Mouse (Mus musculus) mesoderm, embryonic 11.5 days (tissue): ENCODE measurements around the gene Mst1.

ENCODE experiments used
- DNase-seq: peaks from one replicate; pipeline ENCODE4 v3.0.0-alpha.2; 2012; ENCODE audit warnings: low read depth, low spot score

The Mst1 gene

DNA sequence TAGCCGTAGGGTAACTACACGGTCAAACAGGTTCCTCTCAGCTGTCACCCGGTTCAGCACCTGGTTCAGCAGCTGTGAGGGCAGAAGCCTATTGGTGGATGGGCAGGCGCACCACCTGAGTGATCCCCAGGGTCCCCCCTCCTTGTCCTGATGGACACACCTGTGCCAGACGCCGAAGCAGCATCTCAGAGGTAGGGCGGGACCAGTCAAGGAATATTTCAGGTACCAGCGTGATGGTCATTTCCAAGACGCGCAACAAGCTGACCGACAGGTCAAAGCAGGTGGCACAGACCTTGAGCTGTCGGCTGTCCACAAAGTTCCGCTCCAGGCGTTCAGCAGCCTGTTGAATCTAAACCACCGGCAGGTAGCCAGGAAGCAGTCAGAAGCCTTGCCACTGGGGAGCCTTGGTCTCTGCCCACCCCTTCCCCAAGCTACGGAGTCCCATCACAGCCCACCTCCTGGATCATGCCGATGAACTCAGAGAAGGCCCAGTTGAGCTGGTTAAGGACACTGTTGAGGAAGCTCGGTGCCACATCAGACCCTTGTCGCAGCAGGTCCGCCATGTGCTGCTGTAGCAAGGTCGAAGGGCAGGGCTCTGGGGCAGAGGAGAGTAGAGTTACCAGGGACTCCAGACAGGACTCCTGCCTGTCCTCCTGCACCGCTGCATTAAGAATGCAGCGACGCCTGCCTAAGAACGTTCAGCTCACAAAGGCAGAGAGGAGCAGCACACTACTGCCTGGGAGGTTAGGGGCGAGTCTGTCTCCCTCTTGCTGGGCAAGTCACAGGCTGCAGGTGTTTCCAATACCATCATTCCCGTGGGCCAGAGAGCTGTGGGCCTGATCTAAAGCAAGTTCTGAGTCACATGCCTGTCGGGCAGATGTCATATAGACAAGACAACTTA lies 23.6 kb upstream of the Mst1 start:
- DNase-seq: no peak

DNA sequence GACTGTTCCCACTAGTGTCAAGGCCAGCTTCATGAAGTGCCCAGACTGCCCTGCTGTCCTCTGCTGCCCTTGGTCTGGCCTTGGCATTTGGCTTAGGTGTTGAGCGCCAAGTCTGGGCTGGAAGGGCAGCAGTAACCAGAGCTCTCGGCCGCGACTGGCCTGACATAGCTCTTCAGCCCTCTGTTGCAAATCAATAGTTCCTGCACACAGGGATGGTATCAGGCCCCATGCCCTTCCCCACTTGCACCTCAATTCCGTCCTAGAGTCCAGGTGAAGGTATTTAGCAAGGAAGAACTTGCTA lies 23.0 kb upstream of the Mst1 start:
- DNase-seq: no peak

DNA sequence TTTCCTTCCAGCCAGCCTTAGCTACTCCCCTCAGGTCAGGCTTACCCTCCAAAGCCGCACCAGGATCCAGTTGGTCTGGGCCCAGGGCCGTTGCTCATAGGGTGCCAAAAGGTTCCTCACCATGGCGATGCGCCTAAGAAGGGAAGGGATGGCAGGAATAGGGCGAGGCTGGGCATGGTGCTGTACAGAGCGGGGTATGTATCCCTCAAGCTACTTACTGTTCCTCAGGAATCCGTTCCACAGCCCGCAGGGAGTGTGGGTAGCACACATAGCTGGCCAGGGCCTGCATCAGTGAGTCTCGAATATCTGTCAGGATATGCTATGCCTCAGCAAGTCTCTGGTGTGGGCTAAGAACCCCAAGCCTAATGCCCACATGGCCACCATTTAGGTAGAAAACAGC lies 21.9 kb upstream of the Mst1 start:
- DNase-seq: no peak

DNA sequence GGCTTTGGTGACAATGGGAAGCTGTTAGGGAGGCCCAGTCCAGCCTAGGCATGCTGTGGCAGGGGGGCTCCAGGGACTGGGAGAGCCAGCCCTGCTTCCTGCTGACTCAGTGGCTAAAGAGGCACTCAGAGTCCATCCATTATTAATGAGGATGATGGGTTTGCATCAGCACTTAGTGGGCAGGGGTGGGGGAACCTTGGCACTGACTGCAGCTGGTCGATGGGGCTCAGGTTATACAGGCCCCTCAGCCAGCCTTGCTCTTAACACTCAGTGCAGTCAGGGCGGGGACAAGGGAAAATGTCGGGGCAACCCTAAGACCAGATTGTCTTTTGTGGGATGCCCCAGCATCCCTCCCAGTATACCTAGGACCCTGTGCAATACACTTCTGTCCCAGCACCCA lies 18.1 kb upstream of the Mst1 start:
- no peak for DNase-seq

DNA sequence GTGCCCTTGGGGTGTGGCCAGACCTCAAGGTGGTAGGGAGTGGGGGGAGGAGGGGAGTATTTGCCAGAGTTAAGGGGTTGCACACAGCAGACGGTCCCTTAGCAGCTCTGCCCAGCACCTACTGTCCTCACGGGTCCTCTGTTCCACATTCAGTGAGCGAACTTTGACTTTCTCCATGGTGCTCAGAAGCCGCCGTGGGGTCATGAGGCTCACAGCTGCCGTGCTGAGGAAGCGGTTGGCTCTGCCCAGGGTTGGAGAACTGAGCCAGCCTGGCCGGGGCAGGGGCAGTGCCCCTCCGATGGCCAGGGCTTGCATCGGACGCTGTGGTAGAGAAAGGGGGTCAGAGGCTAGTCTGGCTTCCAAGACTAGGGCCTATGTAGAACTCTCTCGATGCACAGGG lies 16.9 kb upstream of the Mst1 start:
- no peak for DNase-seq

DNA sequence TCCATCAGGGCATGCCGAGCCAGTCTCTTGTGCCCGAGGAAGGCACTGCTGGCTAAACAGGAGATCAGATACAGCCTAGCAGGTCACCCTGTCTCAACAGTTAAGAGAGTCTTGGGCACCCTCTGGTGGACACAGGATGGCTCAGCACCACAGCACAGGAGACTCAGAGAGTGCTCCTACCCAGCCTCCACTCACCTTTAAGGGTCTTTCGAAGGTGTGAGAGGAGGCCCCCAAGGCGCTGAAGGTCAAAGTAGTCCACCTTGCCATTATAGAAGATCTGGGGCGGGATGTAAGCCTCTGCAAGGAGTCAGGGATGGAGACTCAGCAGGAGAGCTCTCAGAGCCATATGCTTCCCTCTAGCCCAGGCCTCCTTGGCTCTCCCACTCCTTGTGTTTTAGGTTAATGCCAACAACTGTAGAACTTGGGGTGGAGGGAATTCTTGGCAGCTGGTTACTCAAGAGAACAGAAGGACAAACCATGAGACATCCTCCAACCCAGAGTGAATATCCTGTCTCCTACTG lies 14.7 kb upstream of the Mst1 start:
- peak; percentile 53 for DNase-seq

DNA sequence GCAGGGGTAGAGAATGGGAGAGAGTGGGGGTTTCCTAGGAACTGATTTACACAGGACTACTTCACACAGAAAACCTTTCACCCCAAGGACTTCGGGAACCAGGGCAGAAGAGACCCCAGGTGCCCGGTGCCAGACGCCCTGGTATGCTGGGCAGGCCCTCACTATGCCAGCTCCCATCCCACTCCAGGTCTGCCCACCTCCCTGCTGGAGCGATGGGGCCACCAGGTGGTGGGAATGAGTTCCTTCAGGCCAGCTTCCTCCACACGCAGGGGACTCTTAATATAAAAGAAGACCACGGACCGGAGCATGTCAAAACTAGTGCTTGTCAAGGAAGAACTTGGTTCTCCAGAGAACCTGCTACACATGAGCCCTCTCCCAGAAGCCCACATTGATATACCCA lies 13.0 kb upstream of the Mst1 start:
- DNase-seq: no peak

DNA sequence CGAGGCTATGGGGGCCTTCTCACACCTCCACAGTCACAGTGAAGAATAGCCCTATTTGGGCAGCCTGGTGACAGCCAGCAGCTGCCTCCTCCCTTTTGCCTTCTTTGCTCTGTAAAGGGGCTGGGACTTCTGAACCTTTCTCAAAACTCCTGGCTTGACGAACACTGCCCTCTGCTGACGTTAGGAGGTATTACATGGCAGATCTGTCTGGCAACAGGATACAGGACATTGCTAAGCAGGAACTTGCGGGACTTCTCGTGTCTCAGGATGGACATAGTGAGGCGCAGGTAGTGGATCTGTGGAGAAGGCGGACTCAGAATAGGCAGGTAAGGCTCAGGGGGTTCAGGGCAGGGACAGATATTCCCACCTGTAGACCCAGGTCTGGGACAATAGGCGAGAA lies 12.3 kb upstream of the Mst1 start:
- DNase-seq: peak; percentile 91

DNA sequence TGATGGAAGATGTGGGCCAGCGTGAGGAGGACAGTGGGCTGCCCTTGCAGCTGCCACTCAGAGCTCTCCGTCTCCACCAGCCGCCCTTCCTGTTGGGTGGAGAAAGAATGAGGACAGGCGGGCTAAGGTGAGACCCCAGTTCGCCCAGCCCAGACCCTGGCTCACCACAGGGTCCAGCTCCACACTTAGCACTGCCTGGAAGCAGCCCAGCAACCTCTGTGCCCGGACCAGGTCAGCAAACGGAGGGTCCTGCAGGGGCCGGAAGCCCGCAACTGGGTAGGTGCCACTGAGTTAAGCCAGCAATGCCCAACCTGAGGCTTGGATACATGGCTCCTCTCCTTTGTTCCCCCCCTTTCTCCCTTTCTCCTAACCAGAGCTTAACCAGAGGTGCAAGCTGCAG lies 11.2 kb upstream of the Mst1 start:
- DNase-seq: no peak

DNA sequence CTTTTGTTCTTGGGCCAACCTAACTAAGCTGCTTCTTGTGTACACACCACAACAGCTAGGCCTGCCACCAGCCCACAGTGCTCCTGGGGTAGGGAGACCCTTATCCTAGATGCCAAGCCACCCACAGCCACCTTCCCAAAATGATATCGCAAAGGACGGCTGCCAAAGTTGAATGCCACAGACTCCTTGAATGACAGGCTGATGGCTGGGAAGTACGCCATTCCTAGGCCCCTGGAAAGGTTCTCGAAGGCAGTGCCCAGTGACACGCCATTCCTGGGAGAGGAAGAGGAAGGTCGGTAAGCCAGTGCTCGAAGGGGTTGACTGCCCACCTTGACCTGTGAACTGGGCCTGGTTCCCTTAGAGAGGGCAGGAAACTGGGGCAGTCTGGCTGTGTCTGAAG lies 10.7 kb upstream of the Mst1 start:
- DNase-seq: no peak

DNA sequence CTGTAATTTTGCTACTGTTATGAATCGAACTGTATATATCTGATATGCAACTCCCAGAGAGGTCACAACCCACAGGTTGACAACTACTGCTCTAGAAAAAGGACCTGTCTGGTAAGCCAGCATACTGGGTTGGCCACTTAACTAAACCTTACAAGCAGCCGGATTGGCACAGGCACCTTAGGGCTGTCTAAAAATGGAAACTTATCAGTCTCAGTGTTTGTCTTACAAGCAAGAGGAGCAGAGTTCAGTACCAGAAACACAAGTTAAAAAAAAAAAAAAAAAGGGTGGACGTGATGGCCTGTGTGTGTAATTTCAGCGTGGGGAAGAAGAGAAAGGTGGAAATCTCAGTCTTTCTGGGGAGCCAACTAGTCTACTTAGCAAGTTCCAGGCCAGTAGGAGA lies 8.4 kb upstream of the Mst1 start:
- no peak for DNase-seq

DNA sequence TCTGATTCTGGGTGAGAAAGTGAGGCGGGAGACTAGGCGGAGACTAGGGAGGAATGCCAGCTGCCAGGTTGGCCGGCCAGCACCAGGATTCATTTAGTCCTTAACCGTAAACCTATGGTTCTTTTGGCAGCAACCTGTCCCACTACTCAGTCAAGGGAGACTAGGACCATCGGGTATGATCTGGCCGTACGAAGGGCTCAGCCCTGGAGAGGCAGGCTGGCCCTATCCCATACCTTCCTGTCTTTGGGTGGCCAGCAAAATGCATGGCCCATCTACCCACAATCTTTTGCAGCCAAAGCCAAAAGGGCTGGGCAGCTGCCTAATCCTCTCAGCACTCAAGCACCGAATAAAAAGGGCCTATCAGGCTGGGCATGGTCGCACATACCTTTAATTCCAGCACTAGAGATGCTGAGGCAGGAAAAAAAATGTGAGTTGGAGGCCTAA lies 7.7 kb upstream of the Mst1 start:
- no peak for DNase-seq

DNA sequence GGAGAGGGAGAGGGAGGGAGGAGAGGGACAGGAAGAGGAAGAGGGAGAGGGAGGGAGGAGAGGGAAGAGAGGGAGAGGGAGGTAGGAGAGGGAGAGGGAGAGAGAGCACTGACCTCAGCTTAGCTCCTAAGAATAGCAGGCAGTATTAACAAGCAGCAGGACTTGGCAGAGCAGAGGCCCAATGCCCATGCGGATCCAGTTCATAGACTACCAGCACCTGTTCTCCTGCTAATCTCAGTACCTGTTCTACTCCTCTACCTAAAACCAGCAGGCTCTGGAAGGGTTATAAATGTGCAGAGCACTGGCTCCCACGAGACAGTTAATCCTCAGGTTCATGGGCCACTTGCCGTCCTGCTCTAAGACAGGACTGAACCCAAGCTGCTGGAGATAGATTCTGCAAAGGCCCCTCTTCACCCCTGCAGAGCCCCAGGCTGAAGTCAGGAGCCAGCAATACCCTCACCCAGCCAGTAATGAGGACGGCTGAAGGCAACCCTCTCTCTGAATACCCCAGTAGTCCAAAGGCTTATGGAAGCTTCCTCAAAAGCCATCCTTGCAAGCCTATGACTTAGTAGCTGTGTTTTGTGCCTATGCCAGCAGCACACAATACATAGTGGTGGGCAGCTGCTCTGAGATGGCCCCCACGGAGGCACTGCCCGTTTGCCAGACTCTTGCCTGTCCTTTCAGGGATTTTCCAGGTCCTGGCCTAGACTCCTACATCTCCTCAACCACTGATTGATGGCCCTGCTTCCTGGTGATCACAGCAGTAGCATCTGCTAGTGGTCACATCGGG lies 6.9 kb upstream of the Mst1 start:
- no peak for DNase-seq

DNA sequence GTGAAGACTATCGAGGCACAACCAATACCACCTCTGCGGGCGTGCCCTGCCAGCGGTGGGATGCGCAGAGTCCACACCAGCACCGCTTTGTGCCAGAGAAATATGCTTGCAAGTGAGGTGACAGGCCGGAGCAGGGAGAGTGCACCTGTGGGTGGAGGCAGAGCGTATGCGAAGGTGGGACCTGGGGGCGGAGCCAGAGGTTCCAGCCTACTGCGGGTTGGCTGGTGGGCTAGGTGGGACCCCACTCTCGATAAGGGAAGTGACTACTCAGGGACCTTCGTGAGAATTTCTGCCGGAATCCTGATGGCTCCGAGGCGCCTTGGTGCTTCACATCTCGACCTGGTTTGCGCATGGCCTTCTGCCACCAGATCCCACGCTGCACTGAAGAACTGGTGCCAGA lies 2.3 kb downstream of the Mst1 start:
- DNase-seq: no peak

DNA sequence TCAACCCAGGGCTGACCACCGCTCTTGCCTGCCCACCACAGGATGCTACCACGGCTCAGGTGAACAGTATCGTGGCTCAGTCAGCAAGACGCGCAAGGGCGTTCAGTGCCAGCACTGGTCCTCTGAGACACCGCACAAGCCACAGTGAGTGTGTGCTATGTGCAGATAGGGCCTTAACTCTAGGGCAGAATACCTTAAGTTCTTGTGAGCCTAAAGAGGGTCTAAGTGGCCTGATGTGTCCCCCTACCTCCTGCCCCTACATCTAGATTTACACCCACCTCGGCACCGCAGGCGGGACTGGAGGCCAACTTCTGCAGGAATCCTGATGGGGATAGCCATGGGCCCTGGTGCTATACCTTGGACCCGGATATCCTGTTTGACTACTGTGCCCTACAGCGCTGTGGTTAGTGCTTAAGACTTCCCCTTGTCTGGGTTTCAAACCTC lies 2.8 kb downstream of the Mst1 start, which contains the start of gene Rnf123:
Rnf123 (minus strand) TSS at position 359 of the 444 bp plus-strand sequence.
- no peak for DNase-seq

DNA sequence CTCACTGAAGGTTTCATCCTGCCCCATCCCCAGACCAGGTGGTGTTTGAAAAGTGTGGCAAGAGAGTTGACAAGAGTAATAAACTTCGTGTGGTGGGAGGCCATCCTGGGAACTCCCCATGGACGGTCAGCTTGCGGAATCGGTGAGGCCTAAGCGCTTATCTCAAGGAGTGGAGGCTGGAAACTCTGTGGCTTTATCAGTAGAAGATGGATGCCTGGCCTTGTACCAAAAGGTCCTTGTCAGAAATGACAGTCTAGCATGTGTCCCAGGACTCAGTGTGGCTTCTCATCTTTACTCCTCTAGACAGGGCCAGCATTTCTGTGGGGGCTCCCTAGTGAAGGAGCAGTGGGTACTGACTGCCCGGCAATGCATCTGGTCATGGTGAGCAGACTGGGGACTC lies 3.3 kb downstream of the Mst1 start:
- DNase-seq: no peak

DNA sequence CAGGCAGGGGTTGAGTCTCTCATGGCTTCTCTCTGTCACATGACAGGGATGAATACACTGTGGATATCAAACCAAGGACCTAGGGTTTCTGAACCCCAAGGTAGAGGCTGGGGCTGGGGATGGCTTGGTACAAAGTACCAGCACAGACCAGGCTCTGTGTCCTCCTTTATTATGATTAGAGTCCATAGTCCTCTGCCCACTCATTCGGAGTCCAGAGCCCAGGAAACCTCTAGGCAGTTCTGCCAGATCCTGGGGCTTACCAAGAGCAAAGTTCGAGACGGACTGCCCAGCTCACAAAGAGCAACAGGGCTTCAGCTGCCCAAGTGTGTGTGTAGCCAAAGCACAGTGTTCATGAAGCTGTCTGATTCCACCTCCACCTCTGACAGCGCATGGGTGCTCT lies 5.0 kb downstream of the Mst1 start:
- no peak for DNase-seq

DNA sequence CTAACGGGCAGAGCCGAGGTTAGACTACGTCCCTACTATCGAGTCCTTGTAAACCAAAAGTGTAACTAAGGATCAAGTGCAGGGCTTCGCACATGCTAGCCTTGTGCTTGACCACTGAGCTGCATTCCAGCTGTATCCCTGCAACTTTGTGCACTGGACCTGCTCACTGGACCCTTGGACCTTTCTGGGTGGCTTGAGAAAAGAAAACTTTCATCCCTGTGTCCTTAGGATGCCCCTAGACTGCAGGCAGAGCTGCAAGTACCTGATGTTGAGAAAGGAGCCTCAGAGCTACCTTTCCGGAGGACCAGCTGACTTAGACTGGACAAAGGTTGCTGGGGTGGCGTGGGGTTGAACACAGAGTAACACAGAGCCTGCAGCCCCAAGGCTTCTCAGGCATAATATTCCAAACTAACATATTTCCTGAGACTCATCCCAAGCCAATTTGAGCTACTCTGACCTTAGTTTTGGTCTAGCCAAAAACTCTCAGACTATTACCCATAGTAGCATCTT lies 10.4 kb downstream of the Mst1 start:
- DNase-seq: no peak

DNA sequence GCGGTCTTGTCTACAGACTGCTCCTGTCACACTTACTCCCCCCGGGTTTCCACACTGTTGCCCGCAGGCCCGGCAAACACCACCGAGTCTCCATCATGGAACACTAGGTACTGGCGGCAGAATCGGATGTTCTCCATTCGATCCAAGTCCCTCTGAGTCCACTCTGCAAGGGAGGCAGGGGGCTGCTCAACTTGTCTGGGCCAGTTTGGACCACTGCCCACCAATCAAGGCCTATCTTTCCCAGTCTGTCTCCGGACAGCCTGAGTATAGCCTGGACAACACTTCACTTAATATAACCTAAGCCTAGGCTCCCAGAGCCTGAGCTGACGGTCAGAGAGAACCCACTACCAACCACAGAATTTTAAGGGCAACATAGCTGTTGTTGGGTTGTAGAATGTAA lies 13.3 kb downstream of the Mst1 start:
- DNase-seq: no peak

DNA sequence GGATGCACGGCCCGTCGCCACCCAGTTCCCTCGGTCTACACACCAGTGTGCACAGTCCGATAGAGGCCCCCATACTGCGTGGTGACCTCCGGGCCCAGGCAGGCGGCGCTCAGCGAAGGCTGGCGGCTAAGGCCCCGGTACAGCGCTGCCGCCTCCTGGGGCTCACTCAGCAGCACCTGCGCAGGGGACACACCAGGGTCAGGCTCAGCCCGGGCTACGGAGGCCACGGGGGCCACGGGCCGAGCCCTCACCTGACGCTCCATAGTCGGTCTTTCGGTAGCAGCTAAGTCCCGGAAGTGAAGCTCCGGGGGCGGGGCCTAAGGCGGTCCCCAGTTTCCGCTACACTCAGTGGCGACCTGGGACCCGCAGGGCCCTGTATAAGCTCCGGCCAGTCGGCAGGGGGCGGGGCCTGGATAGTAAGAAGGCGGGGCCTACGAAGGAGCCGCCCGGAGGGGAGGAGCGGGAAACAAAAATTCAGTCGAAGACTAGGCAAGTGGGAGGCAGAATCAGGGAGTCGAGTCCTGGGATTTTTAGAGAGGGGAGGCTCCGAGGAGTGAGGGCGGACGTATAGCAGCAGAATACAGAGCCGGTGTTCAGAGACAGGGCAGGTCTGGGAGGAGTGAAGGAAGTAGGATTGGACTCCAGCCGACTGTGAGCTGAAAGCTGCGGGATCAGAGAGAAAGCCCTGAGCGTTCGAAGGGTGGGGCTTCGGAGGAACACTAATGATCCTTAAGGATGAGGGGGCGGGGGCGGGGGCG lies 14.1 kb downstream of the Mst1 start, which contains the start of gene Apeh:
Apeh (minus strand) TSS at position 423 of the 758 bp plus-strand sequence.
- DNase-seq: peak; percentile 95

DNA sequence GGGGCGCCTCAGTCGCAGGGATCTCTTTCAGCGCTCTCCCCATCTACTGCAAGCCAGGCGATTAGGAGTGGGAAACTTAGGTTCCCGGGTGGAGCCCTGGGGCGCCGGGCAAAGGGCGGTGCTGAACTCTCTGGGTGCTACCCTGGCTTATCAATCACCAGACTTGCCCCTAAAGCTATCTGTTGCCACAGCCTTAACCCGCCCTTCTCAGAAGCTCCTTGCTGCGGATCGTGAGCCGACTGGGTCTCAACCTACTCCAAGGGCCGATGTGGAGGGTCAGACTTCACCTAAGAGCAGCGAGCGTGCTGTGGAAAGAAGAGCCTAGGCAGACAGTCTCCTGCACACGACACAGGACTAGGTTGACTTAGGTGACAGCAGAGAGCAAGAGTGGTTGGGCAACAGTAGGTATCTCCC lies 14.8 kb downstream of the Mst1 start:
- DNase-seq: no peak

DNA sequence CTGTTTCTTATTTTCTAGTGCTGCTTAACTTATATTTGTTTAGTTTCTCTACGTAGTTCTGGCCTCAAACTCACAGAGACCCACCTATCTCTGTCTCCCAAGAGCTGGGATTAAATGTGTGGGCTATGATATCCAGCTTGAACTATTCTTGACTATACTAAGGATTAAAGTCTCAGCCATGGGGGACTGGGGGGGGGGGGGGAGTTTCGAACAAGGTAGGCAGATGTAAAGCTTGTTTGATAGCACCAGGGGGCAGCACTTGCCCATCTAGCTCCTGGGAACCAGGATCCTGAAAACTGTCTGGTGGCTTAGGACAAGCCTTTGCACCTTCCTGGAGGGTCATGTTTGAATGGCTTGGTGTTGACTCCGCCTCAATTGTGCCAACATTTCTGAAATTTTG lies 15.3 kb downstream of the Mst1 start:
- peak; percentile 86 for DNase-seq
